Mouse (Mus musculus): Measurements from ENCODE around the gene Impdh1. TPM values are rescaled to one million over a fixed set of nuclear protein-coding genes. Genes with fewer than 3 reads are reported as not detected.

Impdh1 gene
- total RNA-seq, 2 experiments from 2014 or later, result 21.5 to 26.3 TPM

- intact Hi-C loops (cut with DNase I), result loop anchor here (5.0 kb wide), 1 partner anchor 133 kb away; the partner anchor contains the start of gene Calu
- no peak for DNase-seq
These were observed 1.4 kb downstream of the Impdh1 start for GRCm38 (mm10) chr6:29214776-29215175.

DNA sequence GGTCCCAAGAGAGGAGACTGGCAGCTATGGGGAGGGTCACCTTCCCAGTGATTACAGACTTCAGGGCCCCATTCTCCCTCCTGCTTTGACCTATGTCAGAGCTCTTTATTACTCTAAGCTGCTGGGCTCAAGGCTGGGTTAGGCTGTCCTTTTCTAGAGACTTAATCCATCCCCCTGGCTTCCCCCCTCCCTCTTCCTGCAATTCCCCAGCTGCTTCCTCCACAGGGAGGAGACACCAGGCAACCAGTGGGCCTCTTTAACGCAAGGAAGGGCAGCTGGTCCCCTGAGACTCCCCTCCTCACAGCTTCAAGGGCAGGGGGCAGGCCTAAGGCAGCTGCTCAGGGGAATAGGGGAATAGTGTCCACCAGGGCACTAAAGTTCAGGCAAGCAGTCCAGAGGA, 1.9 kb downstream of the Impdh1 start:
- intact Hi-C loops (cut with DNase I), result loop anchor here (5.0 kb wide), 1 partner anchor 133 kb away; the partner anchor contains the start of gene Calu
- DNase-seq, result peak in 1 of 2 experiments; percentile 45

DNA sequence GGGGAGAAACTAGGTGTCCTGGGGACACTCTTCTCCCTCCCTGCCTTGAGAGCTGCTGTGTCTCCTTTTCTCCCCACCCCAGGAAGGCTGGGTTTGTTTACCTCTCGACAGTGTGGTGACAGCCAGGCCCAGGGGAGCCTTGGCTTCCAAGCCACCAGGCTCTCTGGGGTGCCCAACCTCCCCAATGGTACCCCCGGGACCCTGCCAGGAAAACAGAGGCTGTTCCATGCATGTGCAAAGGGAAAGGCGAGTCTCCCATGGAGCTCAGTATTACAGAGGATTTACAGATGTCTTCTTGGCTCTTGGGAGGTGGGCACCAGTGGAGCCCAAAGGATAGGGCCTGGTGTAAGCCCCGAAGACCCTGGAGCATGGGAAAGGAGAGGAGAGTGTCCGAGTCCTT, 2.7 kb downstream of the Impdh1 start:
- intact Hi-C loops (cut with DNase I), result loop anchor here (5.0 kb wide), 1 partner anchor 134 kb away; the partner anchor contains the start of gene Calu
- DNase-seq, result no peak

DNA sequence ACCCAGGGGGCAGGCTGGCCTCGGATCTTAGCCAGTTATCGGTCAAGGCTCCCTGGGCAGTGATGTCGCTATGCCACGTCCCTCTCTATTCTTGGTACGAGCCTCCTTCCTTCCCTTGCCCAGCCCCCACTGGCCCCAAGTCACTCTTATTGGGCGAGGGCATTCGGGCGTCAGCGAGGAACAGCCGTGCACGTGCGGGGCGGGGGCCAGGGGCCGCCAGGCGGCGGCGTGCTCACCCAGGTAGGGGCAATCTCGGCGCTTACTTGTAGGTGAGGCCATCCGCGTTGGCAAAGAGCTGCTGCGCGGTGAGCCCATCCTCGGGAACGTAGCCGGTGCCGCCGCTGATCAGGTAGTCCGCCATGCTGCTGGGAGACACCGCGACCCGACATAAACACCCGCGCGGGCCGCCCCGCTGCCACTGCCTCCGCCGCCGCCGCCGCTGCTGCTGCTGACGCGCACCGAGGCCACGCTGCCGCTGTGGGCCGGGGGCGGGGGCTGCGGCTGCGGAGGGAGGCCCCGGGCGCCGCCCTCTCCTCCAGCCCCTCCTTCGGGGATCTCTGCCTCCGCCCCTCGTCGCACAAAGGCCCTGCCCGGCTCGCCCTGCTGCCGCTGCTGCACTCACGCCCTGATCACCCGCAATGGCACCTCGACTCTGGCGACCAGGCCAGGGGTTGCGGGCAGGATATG, 4.2 kb downstream of the Impdh1 start:
- intact Hi-C loops (cut with DNase I), result loop anchor here (5.0 kb wide), 1 partner anchor 135 kb away; the partner anchor contains the start of gene Calu
- DNase-seq, result peak; percentile 78 to 85

DNA sequence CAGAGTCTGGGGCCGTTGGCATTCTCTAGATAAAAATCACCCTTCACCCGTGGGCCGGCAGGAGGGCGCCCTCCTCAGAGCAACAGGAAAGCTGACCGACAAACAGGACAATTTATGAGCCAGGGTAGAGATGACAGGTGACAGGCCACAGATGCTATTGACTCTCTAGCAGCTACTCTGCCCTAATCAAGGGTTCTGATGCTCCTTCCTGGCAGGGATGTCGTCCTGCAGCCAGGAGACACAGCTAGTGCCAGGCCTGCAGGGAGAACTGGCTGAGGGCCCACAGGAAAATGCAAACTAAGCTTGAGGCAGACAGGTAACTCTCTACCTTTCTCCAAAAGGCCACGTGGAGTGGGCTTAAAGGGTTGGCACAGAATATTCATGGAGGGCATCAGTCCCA, 5.0 kb downstream of the Impdh1 start:
- intact Hi-C loops (cut with DNase I), result loop anchor here (5.0 kb wide), 1 partner anchor 136 kb away; the partner anchor contains the start of gene Calu

GRCm38 (mm10) chr6:29210231-29210936, 5.8 kb downstream of the Impdh1 start:
- DNase-seq, result no peak
- intact Hi-C loops (cut with DNase I), result loop anchor here (5.0 kb wide), 1 partner anchor 137 kb away; the partner anchor contains the start of gene Calu

More for the DNA sequence above, 5.0 kb downstream of the Impdh1 start:
- DNase-seq, result no peak

DNA sequence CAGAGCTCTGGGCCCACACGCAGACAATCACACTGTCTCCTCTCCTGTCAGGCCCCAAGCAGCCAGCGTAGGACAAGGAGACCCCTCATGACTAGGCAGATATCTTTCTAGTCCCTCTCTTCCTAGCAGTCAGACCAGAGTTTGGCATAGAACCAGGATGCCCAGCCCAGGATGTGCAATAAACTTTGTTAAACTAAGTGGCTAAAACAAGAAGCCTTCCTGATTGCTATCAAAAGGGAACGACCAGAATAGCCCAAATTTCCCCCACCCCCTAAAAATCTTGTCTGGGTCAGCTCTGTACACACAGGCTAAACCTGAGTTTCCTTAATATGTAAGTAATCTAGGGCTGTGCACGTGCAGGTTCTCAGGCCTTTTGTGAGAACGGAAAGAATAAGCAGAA, 8.0 kb downstream of the Impdh1 start:
- no peak for DNase-seq
- intact Hi-C loops (cut with DNase I), result no loop called here

DNA sequence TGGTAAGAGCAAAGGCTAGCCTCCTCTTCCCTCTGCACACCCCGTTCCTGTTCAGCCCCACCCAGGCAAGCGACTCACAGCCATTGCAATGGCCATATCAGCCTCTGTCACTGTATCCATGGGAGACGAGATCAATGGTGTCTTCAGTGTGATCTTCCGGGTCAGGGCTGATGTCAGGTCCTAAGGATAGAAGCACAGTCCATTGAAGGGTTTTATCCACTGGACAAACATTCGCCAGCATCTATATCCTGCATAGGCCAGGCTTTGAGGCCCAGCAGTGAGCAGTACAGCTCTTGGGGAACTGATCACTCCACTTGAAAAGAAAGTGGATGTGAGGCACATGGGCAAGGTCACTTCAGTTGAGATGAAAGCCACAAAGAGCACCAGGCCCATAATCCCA, 9.1 kb downstream of the Impdh1 start:
- no peak for DNase-seq
- intact Hi-C loops (cut with DNase I), result no loop called here

DNA sequence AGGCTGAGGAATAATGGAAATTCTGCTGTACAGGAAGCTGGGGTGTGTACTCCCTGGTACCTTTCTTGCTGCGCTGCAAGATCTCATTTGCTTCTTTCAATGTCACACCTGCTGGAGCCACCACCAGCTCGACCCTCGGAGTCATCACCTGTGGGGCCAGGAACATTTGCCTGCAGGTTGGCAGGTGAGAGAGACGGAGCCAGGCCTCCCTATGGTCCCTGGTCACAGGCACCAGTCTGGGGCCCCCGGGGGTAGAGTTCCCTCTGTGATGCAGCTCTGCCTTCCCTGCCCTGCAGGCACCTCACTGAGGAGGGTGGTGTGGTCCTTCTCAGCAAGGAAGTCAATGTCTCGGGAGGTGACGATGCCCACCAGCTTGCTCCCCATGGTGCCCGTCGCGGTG, 10.2 kb downstream of the Impdh1 start:
- intact Hi-C loops (cut with DNase I), result no loop called here
- no peak for DNase-seq

DNA sequence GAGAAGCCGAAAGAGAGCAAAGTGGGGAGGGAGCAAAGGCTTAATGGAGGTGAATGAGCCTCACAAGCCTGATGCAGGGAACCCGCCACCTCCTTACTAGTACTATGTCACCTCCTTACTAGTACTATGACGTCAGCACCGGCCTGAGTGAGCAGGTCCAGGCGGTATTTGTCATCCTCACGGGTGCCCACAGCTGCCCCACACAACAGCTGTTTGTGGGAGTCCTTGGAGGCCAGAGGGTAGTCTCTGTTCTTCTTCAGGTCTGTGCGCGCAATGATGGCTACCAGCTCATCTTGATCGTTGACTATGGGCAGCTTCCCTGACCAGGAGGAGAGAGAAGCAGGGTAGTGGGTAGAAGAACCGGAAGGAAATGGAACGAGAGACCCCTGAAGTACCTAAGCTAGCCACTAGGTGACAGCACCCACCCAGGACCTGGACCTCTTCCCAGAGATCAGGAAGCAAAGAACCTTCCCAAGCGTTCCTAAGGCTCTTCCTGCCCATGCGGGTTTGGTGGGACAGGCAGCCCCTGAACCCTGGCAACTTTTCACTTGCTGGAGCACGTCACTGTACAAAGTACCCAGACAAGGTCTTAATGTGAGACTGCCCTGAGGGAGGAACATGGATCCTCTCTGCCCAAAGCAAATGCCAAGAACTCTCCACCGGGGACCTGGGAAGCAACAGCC, 11.1 kb downstream of the Impdh1 start:
- intact Hi-C loops (cut with DNase I), result loop anchor here (1.0 kb wide), 2 partner anchors 35 to 74 kb away; partner anchors contain the start of gene Fam71f2
- peak; percentile 66 to 70 for DNase-seq

DNA sequence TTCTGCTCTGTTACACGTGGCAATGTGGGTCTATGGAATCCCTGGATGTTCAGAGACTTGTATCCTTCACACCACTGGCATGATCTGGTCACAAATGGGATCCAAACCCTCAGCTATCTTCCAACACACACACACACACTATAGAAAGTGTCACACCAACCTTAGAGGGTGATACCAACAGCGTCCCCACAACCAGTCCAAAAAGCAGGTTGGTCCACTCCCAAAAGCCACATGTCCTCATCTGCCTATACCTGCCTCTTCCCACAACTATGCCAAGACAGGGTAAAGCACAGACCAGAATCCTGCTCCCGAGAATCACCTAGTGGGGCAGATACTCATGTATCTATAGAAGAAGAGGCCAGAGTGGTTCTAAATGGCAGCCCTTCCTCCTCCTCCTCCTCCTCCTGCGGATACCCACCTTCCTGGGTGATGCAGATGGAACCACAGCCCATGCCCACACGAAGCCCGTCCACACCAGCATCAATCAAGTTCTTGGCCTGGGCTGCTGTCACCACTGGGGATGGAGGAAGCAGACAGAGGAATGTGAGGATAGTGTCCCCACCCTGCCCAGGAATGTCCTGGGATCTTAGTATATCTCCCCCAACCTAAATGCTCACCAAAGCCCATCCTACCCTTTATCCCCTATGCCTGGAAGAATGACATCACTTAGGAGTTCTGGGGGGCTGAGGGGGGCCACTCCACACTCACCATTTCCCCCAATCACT, 12.1 kb downstream of the Impdh1 start:
- intact Hi-C loops (cut with DNase I), result no loop called here
- DNase-seq, result no peak

DNA sequence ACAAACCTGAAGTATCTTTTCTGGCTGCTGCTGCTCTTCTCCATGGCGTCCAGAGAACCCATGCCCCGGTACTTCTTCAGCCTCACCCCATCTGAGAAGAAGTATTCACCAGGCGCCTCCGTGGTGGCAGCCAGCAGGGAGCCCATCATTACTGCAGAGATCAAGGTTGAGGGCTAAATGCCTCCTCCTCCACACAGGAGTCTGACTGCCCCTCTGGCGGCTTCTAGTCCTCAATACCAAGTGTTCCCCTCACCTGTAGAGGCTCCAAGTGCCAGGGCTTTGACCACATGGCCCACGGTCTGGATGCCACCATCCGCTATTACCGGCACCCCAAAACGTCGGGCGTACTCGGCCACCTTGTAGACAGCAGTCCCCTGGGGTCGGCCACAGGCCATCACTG, 13.1 kb downstream of the Impdh1 start:
- intact Hi-C loops (cut with DNase I), result no loop called here
- no peak for DNase-seq

DNA sequence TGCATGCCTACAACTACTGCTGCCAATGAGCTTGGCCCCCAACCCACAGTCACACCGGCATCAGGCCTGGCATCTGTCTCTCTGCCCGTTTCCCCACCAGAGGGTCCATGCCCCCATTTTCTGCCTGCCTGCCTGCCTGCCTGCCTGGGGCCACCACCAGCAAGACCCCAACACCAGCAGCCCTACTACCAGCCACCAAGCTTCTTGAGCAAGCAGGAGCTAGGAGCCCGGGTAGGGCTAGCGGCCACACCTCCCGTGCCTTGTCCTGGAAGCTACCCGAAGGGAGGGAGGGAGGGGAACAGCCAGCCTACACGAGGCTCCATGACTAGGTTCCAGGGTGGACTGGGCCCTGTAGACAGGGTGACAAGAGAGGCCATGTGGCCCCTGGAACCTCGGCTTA, 14.2 kb downstream of the Impdh1 start:
- no peak for DNase-seq

GRCm38 (mm10) chr6:29201341-29201740, 14.8 kb downstream of the Impdh1 start:
- intact Hi-C loops (cut with DNase I), result no loop called here
- DNase-seq, result no peak

More for the DNA sequence above, 14.2 kb downstream of the Impdh1 start:
- intact Hi-C loops (cut with DNase I), result no loop called here

DNA sequence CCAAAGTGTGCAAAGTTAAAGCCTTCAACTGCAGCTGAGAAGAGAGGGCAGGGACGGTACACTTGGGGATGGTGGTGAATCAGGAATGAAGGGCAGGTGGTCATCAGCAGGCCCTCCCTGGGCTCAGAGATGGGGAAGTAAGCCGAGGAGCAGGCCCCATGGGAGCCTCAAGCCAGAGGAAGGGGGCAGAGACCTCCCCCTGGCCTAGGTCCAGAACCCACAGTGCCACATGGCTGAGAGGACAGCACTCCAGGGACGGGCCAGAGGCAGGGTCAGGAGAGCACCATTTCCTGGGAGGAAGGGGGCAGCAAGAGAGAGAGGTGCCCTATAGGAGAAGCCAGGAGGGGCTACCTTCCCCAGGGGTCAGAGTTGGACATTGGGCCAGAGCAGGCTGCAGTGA, 15.7 kb downstream of the Impdh1 start:
- intact Hi-C loops (cut with DNase I), result no loop called here
- no peak for DNase-seq

DNA sequence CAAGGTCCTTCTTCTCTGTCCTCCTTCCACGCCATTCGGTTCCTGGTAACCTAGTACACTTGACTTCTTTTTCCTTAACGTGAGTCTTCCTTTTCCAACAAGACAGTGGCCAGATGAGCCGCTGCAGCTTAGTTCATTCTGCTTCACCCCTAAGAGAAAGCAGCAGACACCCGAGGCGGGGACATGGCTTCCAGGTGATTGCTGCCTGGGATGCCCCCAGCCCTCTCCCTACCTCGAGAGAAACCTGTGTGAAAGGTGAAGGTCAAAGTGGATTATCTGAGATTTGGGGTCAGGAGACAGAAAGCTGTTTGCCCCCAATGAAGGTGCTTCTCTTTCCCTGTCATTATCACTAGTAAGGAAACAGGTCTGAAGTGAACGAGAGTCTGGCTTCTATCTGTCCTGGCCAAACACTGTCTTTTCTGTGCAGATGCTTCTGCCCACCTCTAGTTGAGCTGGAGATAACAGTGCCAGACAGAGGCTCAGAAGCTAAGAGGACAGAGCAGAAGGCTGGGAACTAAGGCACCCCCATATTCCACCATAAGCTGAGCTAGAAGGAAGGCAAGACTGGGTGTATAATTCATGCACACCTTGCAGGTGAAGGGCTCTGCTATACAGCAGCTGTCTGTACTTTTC, 16.8 kb downstream of the Impdh1 start:
- DNase-seq, result no peak
- intact Hi-C loops (cut with DNase I), result no loop called here

GRCm38 (mm10) chr6:29198309-29199222, 17.6 kb downstream of the Impdh1 start:
- DNase-seq, result peak; percentile 88 to 93
- intact Hi-C loops (cut with DNase I), result loop anchor here (1.0 kb wide), 2 partner anchors 27 to 32 kb away; no protein-coding TSS in a partner anchor

- intact Hi-C loops (cut with DNase I), result no loop called here
- DNase-seq, result peak in 1 of 2 experiments; percentile 34
These were observed 20.1 kb downstream of the Impdh1 start for GRCm38 (mm10) chr6:29195846-29196698.

Data from heart, postnatal 36 days (tissue).